Mouse (Mus musculus) heart, postnatal 14 days (tissue): ENCODE data around the gene Fkrp. TPM values are rescaled to one million over a fixed set of nuclear protein-coding genes. Genes with fewer than 3 reads are reported as not detected.

ENCODE experiments used
- DNase-seq, 2 experiments: peaks; one replicate each; pipeline ENCODE4 v3.0.0; 2021 to 2022
- intact Hi-C: fragments of 180-260 bp; cut with DNase I; formaldehyde crosslinking; loops from one replicate; pipeline ENCODE4 v1.15.1; 2025
- total RNA-seq, 2 experiments: library from RNA; stranded (reverse); gene quantifications; 2 replicates each; pipeline ENCODE4 v1.2.3; 2021

The Fkrp gene
- total RNA-seq, 2 experiments from 2014 or later, result 42.8 to 45.5 TPM

DNA sequence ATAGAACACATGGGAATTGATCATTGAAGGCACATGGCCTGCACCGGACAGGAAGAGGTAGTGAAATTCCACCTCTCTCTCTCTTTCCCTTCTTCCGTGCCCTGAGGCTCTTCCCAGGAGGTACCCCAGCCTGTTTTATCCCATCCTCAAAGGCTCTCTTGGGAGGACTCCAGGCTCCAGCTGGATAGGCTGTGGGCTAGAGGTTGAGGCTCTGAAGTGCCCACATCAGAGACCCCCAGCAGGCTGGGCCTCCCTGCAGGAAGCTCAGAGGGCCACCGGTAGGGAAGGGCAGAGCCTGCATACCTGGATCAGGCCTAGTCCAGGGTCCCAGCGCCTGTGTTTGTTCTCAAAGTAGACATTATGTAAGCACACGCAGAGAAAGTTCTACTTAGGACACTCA lies 54.9 kb downstream of the Fkrp start:
- DNase-seq, result peak; percentile 33 to 34
- intact Hi-C loops, result loop anchor here (2.0 kb wide), 1 partner anchor 19 kb away; the partner anchor contains the start of gene Slc1a5

DNA sequence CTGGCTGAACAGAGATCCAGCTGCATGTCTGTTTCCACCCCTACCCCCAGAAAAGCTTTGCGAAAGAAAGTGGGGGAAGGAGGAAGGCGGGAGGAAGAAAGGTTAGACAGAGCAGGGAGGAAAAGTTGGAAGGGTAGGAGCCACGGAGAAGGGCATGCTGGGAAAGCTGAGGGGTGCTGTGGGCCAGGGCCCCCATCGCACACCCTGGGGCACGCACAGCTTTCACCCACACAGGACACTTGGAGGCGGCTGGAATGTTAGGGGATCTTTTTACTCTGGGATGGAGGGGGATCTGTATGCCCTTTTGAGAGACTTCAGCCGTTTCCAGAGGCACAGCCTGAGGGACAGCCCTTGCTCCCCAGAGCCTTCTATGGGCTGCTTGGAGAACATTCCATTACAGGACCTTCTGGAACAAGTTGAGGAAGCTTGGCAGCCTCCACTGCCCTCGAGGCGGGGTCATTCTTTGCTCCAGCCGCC lies 55.5 kb downstream of the Fkrp start:
- peak; percentile 77 to 84 for DNase-seq
- intact Hi-C loops, result loop anchor here (2.0 kb wide), 1 partner anchor 20 kb away; the partner anchor contains the start of gene Slc1a5

DNA sequence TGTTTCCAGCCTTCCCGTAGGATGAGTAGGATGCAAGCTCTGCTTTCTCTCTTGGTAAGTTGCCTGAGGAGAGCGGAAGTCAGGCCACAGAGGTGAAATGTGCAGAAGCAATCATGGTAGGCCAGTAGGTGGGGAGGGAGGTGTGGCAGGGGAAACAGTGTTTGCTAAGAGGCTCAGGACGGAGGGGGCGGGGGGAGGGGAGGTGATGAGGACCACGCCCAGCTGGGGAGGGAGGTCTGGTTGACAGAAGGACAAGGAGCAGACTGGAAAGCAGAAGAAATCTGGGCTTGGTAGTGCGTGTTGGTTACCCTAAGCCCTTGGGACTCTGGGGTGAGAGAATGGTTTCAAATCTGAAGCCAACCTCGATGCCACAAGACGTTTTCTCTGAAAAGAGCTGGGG lies 56.2 kb downstream of the Fkrp start:
- intact Hi-C loops, result loop anchor here (2.0 kb wide), 1 partner anchor 21 kb away; the partner anchor contains the start of gene Slc1a5
- peak; percentile 65 to 68 for DNase-seq

Other genes starting within 250 kb of the Fkrp start
- 10 to 100 TPM; 42.8 to 44.1 TPM for gene Arhgap35, start 201.7 kb downstream of the Fkrp start, total RNA-seq
- gene Ceacam15, start 141.0 kb downstream of the Fkrp start, total RNA-seq, result not detected
- not detected for gene Ceacam9, start 94.8 kb downstream of the Fkrp start, total RNA-seq
- 100 to 1,000 TPM in 1 of 2 experiments, 10 to 100 TPM in 1; 89.4 to 102 TPM for gene Ap2s1, start 78.3 kb downstream of the Fkrp start, total RNA-seq
- gene Slc1a5, start 35.4 kb downstream of the Fkrp start, total RNA-seq, result 10 to 100 TPM; 26.5 to 35.4 TPM
- 10 to 100 TPM; 65.3 to 69.1 TPM for gene Strn4, start 843 bp downstream of the Fkrp start, total RNA-seq
- gene Prkd2, start 26.2 kb upstream of the Fkrp start, total RNA-seq, result 10 to 100 TPM; 35.3 to 35.9 TPM
- gene Dact3, start 58.6 kb upstream of the Fkrp start, total RNA-seq, result 10 to 100 TPM; 18.6 to 19.0 TPM
- gene Gng8, start 75.1 kb upstream of the Fkrp start, total RNA-seq, result under 1 TPM; 0.81 to 0.98 TPM
- 1 to 10 TPM; 1.4 to 1.6 TPM for gene Ptgir, start 89.8 kb upstream of the Fkrp start, total RNA-seq
- 100 to 1,000 TPM; 228 to 250 TPM for gene Calm3, start 107.4 kb upstream of the Fkrp start, total RNA-seq
- gene Pnmal2, start 128.0 kb upstream of the Fkrp start, total RNA-seq, result 1 to 10 TPM; 3.6 to 4.0 TPM
- gene Pnmal1, start 142.9 kb upstream of the Fkrp start, total RNA-seq, result not detected
- under 1 TPM; 0.07 TPM for gene Gm42372, start 166.4 kb upstream of the Fkrp start, total RNA-seq
- gene Ccdc8, start 176.0 kb upstream of the Fkrp start, total RNA-seq, result 10 to 100 TPM in 1 of 2 experiments, 1 to 10 TPM in 1; 9.8 to 10.3 TPM
- 100 to 1,000 TPM; 101 to 108 TPM for gene Ppp5c, start 211.2 kb upstream of the Fkrp start, total RNA-seq
- gene Hif3a, start 245.7 kb upstream of the Fkrp start, total RNA-seq, result 1 to 10 TPM; 4.9 to 5.4 TPM